Mouse (Mus musculus) MEL (cell line): Measurements from ENCODE around the gene Scn3b.

Experiments used
- CTCF ChIP-seq, 3 experiments: IDR thresholded peaks in 2 of 3; conservative IDR thresholded peaks in 1 of 3; 2 replicates each; pipeline ENCODE4 v1.5.1; 2011 to 2012; ENCODE audit warnings: low read length in 3 of 3, low read depth in 2 of 3, mild to moderate bottlenecking in 2 of 3, improper control_type of control experiment in 1 of 3, inconsistent platforms in 1 of 3, mixed read lengths in 1 of 3, moderate library complexity in 1 of 3; ENCODE audit not compliant: control insufficient read depth in 1 of 3, insufficient read depth in 1 of 3, poor library complexity in 1 of 3, severe bottlenecking in 1 of 3
- ELF1 ChIP-seq: IDR thresholded peaks from 2 replicates; pipeline ENCODE4 v1.6.1; 2014; ENCODE audit warnings: low read depth, mild to moderate bottlenecking, inconsistent platforms, low read length, improper control_type of control experiment, moderate library complexity
- GABPA ChIP-seq: IDR thresholded peaks from 2 replicates; pipeline ENCODE4 v1.6.1; 2012; ENCODE audit warnings: low read depth, mild to moderate bottlenecking, inconsistent platforms, low read length, improper control_type of control experiment, moderate library complexity
- MAX ChIP-seq: IDR thresholded peaks from 2 replicates; pipeline ENCODE4 v1.6.1; 2011; ENCODE audit warnings: low read length, improper control_type of control experiment
- POLR2A ChIP-seq, 2 experiments: IDR thresholded peaks; 2 replicates each; pipeline ENCODE4 v1.6.1; 2011 to 2012; ENCODE audit warnings: low read length in 2 of 2, mild to moderate bottlenecking in 2 of 2, control low read depth in 1 of 2, improper control_type of control experiment in 1 of 2, low read depth in 1 of 2, moderate library complexity in 1 of 2; ENCODE audit not compliant: control insufficient read depth in 1 of 2, insufficient read depth in 1 of 2, poor library complexity in 1 of 2
- POLR2AphosphoS5 ChIP-seq: IDR thresholded peaks from 2 replicates; pipeline ENCODE4 v1.6.1; 2012; ENCODE audit warnings: low read depth, borderline replicate concordance, mild to moderate bottlenecking, inconsistent platforms, low read length, moderate library complexity, mixed read lengths
- USF1 ChIP-seq: IDR thresholded peaks from 2 replicates; pipeline ENCODE4 v1.6.1; 2014; ENCODE audit warnings: low read depth, mild to moderate bottlenecking, inconsistent platforms, low read length, improper control_type of control experiment, moderate library complexity

GRCm38 (mm10) chr9:40323171-40323570 lies 54.2 kb downstream of the Scn3b start:
- TF ChIP-seq CTCF (IDR thresholded peaks at IDR 0.05 in 2 of 3, conservative IDR thresholded peaks at IDR 0.05 in 1 of 3; ENCODE audit: control insufficient read depth in 1 of 3, insufficient read depth in 1 of 3, low read depth in 2 of 3, low read length in 3 of 3, poor library complexity in 1 of 3, severe bottlenecking in 1 of 3) (no peak), USF1 (no peak), MAX (no peak), ELF1 (no peak), POLR2A (IDR thresholded peaks at IDR 0.05; ENCODE audit: control insufficient read depth in 1 of 2, insufficient read depth in 1 of 2, low read depth in 1 of 2, low read length in 2 of 2, poor library complexity in 1 of 2) (no peak), GABPA (no peak), POLR2AphosphoS5 (no peak)
